Mouse (Mus musculus): ENCODE results near the gene B3gnt7.
"Not testable (repeated sequence)": the region's sequence is repeated elsewhere in the genome, so short reads cannot be mapped to it uniquely, and the experiment has no call there.

The B3gnt7 gene

GRCm38 (mm10) chr1:86301221-86302091 lies 1.2 kb upstream of the B3gnt7 start:
- no peak for DNase-seq (ENCODE audit: low read depth, low spot score)

GRCm38 (mm10) chr1:86303063-86303872 lies 636 bp downstream of the B3gnt7 start:
- DNase-seq (ENCODE audit: low read depth, low spot score): peak; percentile 54

DNA sequence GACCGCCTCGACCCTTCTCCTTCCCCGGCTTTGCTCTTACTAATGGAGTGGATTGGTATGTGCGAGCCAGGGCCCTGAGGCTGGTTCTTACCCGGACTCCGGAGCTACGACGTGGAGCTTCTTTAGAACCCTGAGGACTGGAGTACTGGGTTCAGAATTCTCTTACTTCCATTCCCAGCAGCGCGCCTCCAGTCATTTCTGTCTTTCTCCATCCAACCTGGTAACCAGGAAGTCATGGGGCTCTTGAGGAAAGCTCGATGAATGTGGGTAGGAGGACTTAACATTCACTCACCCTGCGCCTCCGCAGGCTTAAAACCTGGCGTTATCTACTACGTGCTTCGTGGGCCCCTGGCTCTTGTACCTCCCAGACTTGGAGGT lies 1.2 kb downstream of the B3gnt7 start:
- no peak for DNase-seq (ENCODE audit: low read depth, low spot score)

DNA sequence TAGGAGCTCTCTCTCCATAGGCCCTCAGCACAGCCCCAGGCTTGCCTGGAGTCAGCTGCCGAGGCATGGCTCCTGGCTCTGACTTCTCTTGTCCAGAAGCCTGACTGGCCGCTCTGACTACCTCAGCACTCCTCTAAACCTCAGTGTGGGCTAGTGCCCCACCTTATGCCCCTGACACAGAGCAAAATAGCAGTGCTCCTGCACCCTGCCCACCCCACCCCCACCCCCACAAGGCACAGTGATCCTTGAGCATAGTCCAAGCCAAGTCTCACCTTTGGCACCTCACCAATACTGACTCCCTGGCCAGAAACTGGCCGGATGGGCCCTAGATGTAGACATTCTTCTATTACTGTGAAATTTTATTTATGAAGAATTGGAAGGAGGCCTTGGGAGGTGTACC lies 4.1 kb downstream of the B3gnt7 start:
- no peak for DNase-seq (ENCODE audit: low read depth, low spot score)

- DNase-seq (ENCODE audit: low read depth, low spot score): no peak
These were observed 4.6 kb downstream of the B3gnt7 start for GRCm38 (mm10) chr1:86307177-86307762.

DNA sequence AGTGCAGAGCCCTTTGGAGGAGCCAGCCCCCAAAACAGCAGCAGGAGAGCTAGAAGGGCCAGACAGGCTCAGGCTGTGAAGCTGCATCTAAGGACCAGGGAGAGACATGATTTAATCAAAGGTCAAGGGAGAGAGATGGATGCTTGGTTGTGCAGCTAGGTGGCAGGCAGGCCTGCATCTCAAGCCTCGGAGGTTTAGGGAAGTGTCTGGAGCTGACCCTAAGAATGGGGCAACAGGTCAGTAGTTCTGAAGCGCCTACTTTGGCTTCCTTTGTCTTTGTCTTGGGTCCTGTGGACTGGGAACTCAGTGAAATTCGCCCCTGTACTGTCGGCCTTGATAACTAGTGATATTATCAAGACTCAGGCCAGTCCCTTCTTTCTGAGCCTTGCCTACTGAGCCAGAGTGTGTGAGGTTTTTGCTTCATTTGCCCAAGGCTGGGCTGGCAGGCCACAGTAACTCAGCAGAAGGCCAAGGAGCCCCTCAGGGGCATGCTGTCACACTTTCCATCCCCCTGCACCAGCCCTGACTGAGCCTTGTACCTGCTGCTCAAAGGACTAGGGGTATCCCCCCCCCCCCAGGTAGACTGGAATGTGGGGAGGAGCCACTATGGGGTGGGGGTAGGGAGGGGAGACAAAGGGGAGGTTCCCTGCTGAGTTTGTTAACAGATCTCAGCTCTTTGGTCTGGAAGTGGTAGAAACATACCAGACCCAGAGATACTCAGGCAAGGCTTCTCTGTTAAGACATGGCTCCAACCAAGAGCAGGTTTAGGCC lies 5.4 kb downstream of the B3gnt7 start:
- no peak for DNase-seq (ENCODE audit: low read depth, low spot score)

DNA sequence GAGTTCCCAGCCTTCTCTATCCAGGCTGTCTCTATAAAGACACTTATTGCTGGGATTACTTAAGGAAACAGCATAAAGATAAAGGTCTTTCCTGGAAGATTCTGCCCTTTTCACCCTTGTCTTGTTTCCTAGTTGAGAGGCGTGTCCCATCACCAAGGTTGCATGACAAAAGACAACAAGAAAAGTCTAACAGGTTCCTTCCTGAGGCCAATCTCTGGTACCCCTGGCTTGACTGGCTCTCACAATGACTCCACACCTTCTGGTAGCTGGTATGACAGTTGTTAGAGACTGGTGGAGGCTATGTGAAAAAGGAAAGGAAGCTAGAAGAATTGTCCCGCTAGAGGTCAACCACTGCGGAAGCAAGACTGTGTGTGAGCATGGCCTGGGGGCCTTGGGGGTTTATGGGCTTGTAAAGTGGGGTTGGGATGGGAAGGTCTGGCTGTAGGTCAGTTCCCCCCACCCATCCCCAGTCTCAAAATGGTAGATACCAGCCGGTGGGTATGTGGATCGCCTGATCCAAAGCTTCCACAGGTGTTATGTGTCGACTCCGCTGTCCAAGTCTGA lies 6.7 kb downstream of the B3gnt7 start:
- no peak for DNase-seq (ENCODE audit: low read depth, low spot score)

- DNase-seq (ENCODE audit: low read depth, low spot score): no peak
These were observed 8.1 kb downstream of the B3gnt7 start for GRCm38 (mm10) chr1:86310536-86311310.

DNA sequence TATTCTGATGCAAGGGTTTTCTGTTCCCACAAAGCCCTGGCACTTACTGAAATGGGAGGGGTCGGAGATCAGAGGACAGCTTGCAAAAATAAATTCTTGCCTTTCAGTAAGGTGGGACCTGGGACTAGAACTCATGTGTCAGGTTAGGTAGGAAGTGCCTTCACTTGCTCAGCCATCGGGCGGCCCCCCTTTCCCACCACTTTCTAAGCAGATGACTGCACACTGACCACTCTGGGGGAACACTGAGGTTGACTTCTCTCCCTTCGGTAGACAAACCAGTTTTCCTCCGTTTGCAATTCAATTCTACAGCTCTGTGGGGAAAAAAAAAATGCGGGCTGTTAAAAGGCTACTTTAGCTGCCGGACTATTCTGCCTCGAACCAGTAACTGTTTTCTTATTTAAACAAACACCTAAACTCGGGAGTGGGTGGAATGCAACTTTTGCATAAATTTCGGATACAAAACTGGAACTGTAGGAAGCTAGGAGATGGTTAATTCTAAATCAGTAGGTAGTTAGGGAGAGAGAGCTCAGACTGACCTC lies 8.9 kb downstream of the B3gnt7 start:
- DNase-seq (ENCODE audit: low read depth, low spot score): no peak

DNA sequence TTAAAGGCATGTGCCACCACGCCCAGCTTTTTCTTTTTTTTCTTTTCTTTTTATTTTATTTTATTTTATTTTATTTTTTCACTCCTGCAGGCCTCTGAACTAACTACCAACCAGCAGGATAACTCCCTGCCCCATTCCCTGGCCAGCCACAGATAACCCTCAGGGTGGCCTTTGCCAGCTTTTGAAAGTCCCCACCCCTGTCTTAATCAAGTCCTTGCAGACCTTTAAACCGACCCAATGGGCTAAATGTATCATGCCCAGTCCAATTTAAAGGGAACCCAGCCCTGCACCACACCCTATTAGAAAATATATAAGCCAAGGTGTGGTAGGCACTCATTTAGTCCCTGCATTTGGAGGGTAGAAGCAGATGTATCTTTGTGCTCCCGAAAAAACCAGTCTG lies 9.6 kb downstream of the B3gnt7 start:
- no peak for DNase-seq (ENCODE audit: low read depth, low spot score)

- DNase-seq (ENCODE audit: low read depth, low spot score): no peak
These were observed 10.6 kb downstream of the B3gnt7 start for GRCm38 (mm10) chr1:86313096-86313771.

DNA sequence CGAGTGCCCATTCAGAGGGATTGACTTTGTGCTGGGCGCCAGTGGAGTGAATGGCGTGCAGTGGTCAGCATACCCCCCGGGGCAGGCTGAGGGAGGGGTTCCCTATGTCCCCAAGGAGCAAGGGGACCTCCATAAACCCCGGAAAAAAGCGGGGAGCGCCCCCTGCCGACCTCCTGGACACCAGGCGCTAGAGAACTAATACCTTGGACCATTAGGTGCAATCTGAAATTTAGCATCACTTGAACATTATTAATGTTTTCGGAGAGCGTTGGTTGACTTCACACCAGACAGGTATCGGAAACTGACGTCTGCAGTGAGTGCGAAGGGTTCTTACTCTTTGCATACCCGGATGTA lies 11.1 kb downstream of the B3gnt7 start:
- DNase-seq (ENCODE audit: low read depth, low spot score): no peak

DNA sequence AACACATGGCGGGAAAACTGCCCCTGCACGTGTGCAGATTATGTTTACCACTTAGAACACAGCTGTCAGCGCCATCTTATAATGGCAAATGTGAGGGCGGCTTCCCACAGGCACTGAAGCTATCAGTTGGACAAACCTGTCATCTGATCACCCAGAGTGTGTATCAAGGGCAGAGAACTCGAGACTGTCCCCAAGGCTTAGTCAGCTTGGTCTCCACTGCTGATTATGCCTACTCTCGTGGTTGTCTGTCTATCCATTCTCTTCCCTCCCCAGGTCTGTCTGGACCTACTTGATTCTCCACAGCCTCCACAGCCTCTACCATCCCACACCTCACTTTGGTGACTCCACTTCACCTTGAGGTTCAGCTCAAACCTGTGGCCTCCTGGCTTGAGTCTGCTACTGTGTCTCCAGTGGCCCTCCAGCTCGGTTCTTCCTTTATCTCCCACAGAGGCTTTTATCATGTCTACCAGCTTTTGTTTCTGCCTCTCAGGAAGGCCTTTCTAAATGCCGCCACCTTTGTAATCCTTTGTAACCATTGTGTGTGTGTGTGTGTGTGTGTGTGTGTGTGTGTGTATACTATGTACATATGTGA lies 18.3 kb downstream of the B3gnt7 start:
- no peak for DNase-seq (ENCODE audit: low read depth, low spot score)

DNA sequence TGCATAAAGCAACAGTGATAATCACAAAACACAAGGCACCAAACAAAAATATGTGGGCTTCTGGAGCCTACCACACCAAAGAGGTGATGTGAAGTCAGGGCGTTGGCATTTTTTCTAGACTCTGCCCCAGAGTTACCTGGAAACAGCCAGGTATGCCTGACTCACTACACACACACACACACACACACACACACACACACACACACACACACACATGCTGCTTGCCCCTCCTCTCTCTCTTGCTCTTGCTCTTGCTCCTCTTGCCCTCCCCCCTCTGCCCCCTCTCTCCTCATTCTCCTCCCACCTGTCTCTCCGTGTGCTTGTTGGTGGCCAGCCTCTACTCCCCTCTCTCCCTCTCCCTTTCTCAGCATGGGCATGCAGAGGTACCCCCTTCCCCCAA lies 33.7 kb downstream of the B3gnt7 start:
- no peak for DNase-seq (ENCODE audit: low read depth, low spot score)

GRCm38 (mm10) chr1:86339156-86339812 lies 36.7 kb downstream of the B3gnt7 start:
- peak; percentile 73 for DNase-seq (ENCODE audit: low read depth, low spot score)

DNA sequence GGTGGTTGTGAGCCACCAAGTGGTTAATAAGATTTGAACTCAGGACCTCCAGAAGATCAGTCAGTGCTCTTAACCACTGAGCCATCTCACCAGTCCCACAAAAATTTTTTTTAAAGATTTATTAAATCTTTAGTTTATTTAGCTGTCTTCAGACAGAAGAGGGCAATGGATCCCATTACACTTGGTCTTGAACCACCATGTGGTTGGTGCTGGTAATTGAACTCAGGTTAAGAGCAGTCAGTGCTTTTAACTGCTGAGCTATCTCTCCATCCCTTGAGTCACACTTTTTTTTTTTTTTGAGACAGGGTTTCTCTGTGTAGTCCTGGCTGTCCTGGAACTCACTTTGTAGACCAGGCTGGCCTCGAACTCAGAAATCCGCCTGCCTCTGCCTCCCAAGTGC lies 38.5 kb downstream of the B3gnt7 start:
- DNase-seq (ENCODE audit: low read depth, low spot score): not testable (repeated sequence)

DNA sequence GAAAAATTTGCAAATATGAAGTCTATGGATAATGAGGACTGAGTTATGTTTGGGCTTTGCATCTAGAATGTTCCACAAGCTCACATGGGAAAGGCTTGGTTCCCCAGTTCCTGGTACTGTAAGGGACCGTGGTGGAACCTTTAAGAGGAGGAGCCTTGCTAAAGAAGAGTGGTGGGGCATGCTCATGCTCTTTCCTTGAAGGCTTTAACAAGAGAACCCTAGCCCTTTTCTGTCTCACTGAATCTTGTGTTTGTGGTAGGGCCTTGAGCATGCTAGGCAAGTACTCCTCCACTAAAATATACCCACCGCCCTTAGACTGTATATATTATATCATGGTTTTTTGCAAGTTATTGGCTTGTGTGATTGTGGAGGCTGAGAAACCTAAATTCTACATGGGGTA lies 39.7 kb downstream of the B3gnt7 start:
- no peak for DNase-seq (ENCODE audit: low read depth, low spot score)

DNA sequence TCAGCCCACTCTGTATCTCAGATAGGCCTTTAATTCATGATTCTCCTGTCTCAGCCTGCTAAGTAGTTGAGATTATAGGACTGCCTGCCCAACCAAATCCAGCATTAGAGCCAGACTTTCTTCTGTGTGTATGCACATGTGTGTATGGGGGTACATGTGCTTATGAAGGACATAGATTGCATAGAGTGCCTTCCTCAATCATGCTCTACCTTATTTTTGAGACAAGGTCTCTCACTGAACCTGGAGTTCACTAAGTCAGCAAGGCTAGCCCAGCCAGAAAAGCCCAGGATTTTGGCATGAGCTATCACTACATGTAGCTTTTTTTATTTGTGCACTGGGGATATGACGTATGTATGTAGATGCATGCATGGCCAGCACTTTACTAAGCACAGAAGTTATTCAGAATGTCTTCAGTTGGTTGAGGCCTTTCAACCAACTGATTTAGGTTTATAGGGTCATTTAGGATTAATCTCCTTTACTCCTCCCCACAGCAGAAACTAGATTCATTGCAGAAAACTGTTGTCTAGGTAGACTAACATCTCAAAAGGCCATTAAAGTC lies 40.5 kb downstream of the B3gnt7 start:
- no peak for DNase-seq (ENCODE audit: low read depth, low spot score)
